Mouse (Mus musculus) spleen, adult 2 months (tissue): ENCODE data around the gene Gcm2. TPM values are rescaled to one million over a fixed set of nuclear protein-coding genes. Genes with fewer than 3 reads are reported as not detected.

ENCODE experiments used
- DNase-seq, 2 experiments: peaks; one replicate each; pipeline versions ENCODE4 v3.0.0 to v3.0.0-alpha.2; 2012 to 2021; ENCODE audit warnings: low spot score in 2 of 2, low read depth in 1 of 2
- H3K27ac ChIP-seq: fragments of 200-500 bp; 2 replicates; pipeline ENCODE4 v1.5.1; 2012; ENCODE audit warnings: low read length, inconsistent platforms; ENCODE audit not compliant: insufficient read depth
- H3K27me3 ChIP-seq: fragments of 200-500 bp; 2 replicates; pipeline ENCODE4 v1.6.1; 2012; ENCODE audit warnings: mild to moderate bottlenecking, moderate library complexity, low read length, inconsistent platforms; ENCODE audit not compliant: control insufficient read depth, insufficient read depth
- H3K36me3 ChIP-seq: fragments of 200-500 bp; 2 replicates; pipeline ENCODE4 v1.6.1; 2012; ENCODE audit warnings: mild to moderate bottlenecking, low read length, inconsistent platforms; ENCODE audit not compliant: control insufficient read depth, insufficient read depth
- H3K4me1 ChIP-seq: fragments of 200-500 bp; 2 replicates; pipeline ENCODE4 v1.6.1; 2011; ENCODE audit warnings: inconsistent platforms; ENCODE audit not compliant: control insufficient read depth, insufficient read depth, insufficient read length
- H3K4me3 ChIP-seq: fragments of 200-500 bp; 2 replicates; pipeline ENCODE4 v1.5.1; 2011; ENCODE audit warnings: mild to moderate bottlenecking, inconsistent platforms; ENCODE audit not compliant: insufficient read depth, insufficient read length; ENCODE audit errors: extremely low read depth
- CTCF ChIP-seq: fragments of 200-500 bp; IDR thresholded peaks from 2 replicates; pipeline ENCODE4 v1.5.1; 2011; ENCODE audit warnings: mild to moderate bottlenecking, inconsistent platforms; ENCODE audit not compliant: insufficient read depth, insufficient read length, insufficient replicate concordance; ENCODE audit errors: extremely low read depth
- POLR2A ChIP-seq: fragments of 200-500 bp; IDR thresholded peaks from 2 replicates; pipeline ENCODE4 v1.6.1; 2011; ENCODE audit warnings: low read depth, low read length, inconsistent platforms
- WGBS: fragments of 180-500 bp; shearing (Covaris S2); methylation state at CpG from one replicate; pipeline ENCODE4 v1.1.7; 2018; 5-methylcytosine and 5-hydroxymethylcytosine counted together
- polyA plus RNA-seq: library from polyadenylated mRNA; depleted of rRNA; stranded (reverse); fragments of >200 nt; gene quantifications from 2 replicates; pipeline ENCODE4 v1.2.3, GENCODE M21; 2012

The Gcm2 gene
- polyA plus RNA-seq, 1 experiment, result 0.26 TPM

DNA sequence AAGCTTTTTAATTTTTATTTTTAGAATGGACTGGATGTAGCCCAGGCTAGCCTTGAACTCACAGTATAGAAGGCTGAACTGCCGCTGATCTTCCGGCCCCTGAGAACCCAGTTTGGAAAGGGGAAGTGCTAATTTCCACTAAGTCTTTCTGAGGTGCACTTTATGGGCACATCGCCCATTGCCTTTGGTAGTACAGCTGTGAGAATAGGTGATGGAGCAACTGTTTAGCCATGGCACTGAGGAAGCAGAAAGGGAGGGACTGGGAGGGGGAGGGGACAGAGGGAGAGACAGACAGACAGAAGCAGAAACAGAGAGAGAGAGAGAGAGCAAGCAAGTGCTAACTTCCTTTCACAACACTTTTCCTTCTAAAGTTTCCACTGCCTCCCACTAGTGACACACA, 26.3 kb downstream of the Gcm2 start:
- Histone ChIP-seq H3K4me3 (no peak overlapping the region), H3K4me1 (peaks cover 1% of the 10 kb centered on the region), H3K27ac (no peak overlapping the region), H3K36me3 (no peaks in the 10 kb centered on the region), H3K27me3 (peaks cover under 1% of the 10 kb centered on the region)
- 20% methylated on average over 3 of the region's 3 CpGs for WGBS
- TF ChIP-seq CTCF, result no peak
- no peak for TF ChIP-seq POLR2A
- DNase-seq, result no peak

DNA sequence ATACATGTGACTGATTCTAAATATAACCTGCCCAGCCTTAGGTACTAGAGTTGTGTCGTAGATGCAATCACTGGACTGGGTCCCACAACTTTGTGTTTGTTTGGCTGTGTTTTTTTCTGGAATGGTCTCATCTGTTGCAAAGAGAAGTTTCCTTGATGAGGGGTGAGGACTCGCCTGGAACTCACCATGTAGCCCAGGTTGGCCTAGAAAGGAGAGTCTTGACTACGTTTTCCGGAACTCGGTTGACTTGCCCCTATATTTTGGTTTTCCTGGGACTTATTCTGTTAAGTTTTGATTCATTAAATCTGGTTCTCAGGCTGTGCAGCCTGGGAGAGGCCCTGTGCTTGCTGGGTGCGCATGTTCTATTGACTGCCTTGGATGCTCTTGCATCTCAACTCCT, 30.1 kb downstream of the Gcm2 start:
- H3K4me3 ChIP-seq, result no peak overlapping the region
- peaks cover 3% of the 10 kb centered on the region for H3K4me1 ChIP-seq
- DNase-seq, result no peak
- no peaks in the 10 kb centered on the region for H3K36me3 ChIP-seq
- H3K27ac ChIP-seq, result no peak overlapping the region
- peaks cover 8% of the 10 kb centered on the region for H3K27me3 ChIP-seq
- WGBS, result 88% methylated on average over 6 of the region's 6 CpGs
- no peak for TF ChIP-seq POLR2A
- TF ChIP-seq CTCF, result no peak

DNA sequence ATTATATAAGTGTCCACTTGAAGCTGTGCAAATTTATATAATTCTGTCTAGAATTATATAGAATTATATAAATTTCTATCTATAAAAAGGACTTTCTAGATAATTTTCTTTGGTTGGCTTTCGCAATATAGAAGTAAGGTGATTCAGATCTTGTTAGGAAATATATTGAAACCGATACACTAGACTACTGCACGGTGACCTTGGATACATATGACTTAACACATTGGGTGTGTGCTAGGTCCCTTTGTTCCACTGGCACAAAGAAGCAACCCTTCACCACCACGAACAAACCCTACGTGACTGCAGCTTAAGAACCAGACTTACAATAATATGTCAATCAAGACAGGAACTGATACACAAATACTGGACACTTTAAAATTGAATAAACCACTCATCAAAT, 31.0 kb downstream of the Gcm2 start:
- 58% methylated on average over 5 of the region's 5 CpGs for WGBS
- no peak overlapping the region for H3K27ac ChIP-seq
- H3K4me3 ChIP-seq, result no peak overlapping the region
- TF ChIP-seq POLR2A (no peak), CTCF (no peak)
- H3K27me3 ChIP-seq, result peaks cover 8% of the 10 kb centered on the region
- no peaks in the 10 kb centered on the region for H3K36me3 ChIP-seq
- no peak for DNase-seq
- H3K4me1 ChIP-seq, result peaks cover 3% of the 10 kb centered on the region

DNA sequence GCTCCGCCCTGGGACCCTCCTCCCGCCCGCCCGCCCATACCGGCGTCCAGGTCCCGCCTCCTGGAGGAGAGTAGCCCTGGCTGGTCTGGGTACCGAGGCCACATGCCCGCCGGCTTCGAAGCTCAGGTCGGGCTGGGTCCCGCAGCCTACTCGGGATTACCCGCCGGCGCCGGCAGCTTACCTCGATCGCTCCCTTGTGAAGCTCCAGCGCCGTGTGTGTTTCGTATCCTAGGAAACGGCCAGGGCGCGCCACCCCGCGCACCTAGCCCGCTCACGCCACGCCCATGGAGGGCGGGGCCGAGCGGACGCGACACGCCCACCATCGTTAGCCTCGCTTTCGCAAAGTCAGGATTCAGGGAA, 31.4 kb downstream of the Gcm2 start, which contains the start of gene Mak:
Gene Mak (minus strand): TSS at position 286 of the 360 bp plus-strand sequence.
- Histone ChIP-seq H3K4me1 (peaks cover 3% of the 10 kb centered on the region), H3K4me3 (peak within 1 kb of the TSS; percentile 39; the same call in 1 of the 2 replicates), H3K27me3 (peaks cover 8% of the 10 kb centered on the region), H3K36me3 (no peaks in the 10 kb centered on the region), H3K27ac (no peak within 1 kb of the TSS)
- DNase-seq, result peak in 1 of 2 experiments; percentile 11
- WGBS, result 3% methylated on average over 37 of the region's 40 CpGs
- TF ChIP-seq POLR2A (no peak), CTCF (no peak)

DNA sequence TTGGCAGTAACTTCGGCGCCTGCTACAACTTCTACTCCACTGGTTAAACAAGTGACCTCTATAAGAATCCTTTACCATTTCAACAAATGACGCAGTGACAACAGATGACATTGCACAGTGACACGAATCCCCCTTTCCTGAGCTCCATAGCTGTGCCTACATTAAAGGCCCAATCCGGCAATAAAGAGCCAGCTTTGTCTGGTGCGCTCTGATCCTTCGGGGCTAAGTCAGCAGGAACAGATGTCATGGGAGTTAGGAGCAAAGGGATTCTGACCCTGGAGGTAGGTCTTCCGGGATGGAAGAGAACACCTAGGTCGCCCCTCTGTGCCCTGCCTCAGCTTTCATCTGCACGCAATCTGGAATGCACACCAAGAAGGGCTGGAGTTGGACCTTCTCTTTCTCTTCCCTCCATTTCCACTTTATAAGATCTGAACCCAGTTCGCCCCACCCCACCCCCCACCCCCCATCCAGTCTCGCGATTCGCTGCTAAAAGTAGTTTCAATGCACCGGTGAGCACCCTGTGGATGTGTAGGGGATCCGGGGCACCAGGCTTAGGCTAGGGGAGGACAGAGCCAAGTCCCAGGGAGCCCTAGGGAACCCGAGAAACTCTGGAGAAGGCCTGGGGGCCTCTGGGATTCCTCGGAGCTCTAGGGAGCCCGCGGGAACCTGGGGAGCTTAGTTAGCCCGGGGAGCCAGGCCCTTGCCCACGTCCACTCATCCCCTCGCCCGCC, 32.0 kb downstream of the Gcm2 start:
- DNase-seq, result no peak
- Histone ChIP-seq H3K27ac (no peak overlapping the region), H3K27me3 (peaks cover 8% of the 10 kb centered on the region), H3K4me1 (peaks cover 3% of the 10 kb centered on the region), H3K36me3 (no peaks in the 10 kb centered on the region), H3K4me3 (no peak overlapping the region)
- TF ChIP-seq POLR2A (no peak), CTCF (no peak)
- WGBS, result 25% methylated on average over 18 of the region's 24 CpGs

DNA sequence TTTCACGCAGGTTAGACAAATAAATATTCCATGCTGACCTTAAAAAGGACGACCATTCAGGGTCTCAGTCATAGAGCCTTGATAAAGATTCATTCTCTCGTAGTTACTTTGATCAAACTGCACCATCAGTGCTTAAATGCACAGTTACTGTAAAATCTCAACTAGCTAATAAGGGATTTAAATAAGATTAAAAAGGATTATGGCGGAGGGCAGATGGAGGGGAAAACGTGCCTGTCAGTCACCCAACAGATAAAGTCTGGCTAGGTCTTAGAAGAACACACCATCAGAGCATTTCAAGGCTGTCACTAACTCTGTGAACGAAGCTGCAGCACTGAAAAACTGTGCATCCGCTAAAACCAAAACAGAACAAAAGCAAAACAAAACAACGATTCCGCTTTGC, 32.9 kb downstream of the Gcm2 start:
- H3K27ac ChIP-seq, result no peak overlapping the region
- 76% methylated on average over 9 of the region's 9 CpGs for WGBS

DNA sequence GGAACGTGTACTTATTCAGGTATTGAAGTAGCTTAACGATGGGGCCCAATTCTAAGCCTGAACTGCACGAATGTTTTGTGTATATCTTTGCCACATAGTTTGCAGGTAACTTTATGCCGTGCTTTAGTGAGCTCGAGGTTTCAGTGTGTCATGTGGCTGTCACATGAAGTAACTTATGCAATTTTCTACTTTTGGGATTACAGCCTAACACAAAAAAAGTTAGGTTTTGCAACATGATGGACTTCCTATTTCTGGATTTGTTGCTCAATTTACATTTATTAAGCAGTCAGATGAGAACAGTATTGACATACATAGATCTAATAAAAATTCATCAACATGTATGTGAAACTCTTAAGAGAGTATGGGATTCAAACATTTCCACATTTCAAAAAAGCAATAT, 37.0 kb downstream of the Gcm2 start:
- no peaks in the 10 kb centered on the region for H3K4me1 ChIP-seq
- no peak overlapping the region for H3K4me3 ChIP-seq
- 76% methylated on average over 5 of the region's 5 CpGs for WGBS
- H3K27ac ChIP-seq, result no peak overlapping the region
- no peak for DNase-seq
- H3K36me3 ChIP-seq, result no peaks in the 10 kb centered on the region
- no peak for TF ChIP-seq POLR2A
- TF ChIP-seq CTCF, result no peak
- 0 out of 2 replicates have a peak, but pooled peaks cover 2% of the 10 kb centered on the region for H3K27me3 ChIP-seq

More for the DNA sequence above, 32.9 kb downstream of the Gcm2 start:
- TF ChIP-seq POLR2A, result no peak
- Histone ChIP-seq H3K4me3 (no peak overlapping the region), H3K27me3 (peaks cover 8% of the 10 kb centered on the region), H3K36me3 (no peaks in the 10 kb centered on the region), H3K4me1 (peaks cover 3% of the 10 kb centered on the region)
- DNase-seq, result no peak
